Mouse (Mus musculus) v-Abl transformed pro-B cells (cell line): ENCODE measurements around the gene Iqgap2.

Source experiments
- in situ Hi-C, 2 experiments: fragments of 400-800 bp; cut with MboI; formaldehyde crosslinking; loops; one replicate each; pipeline ENCODE4 v1.15.1; 2025; ENCODE audit not compliant: unreplicated experiment in 2 of 2

Gene Iqgap2

DNA sequence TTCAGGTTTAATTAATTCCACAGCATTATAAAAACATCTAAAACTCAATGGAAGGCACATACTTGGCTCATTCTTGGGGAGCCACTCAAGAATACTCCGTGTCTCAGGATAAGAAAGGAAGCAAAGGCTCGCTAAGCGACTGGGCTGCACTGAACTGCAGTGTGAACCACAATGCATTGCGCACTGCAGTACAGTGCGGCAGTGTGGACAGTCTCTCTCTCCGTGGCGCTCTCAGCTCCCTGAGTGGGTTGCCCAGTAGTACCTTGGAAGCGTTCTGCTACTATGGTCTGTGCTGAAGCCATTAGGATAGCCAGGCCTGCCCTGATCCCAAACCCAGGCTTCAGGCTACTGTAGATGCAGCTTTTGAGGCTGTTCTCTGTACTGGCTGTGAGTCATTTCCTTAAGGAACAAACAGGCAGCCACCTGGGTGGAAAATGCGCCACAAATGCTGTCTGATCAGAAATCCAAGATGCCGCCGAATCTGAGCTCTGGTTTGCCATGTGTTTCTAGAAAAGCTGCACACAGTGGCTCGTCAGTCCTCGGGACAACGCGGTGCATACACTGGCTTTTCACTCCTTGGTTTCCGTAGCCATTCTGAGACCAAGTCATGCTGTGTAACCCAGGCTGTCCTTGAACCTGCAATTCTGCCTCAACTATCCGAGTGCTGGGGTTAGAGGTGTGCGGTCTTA, 293.3 kb downstream of the Iqgap2 start:
- in situ Hi-C loops: no loop called here

DNA sequence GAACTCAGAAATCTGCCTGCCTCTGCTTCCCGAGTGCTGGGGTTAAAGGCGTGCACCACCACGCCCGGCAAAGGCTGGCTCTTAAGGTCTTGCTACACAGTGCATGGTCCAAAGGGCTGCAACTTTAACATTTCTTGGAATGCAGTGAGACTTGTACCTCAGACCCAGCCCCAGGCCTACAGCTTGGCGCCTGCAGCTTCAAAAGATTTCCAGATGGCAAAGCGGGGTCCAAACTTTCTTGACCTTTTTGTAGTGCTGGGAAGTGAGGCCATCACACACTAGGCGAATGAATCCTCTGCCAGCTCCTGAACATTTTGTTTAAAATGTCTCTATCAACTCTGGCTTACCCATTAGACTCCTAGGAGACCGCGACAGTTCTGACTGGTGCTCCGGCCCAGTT, 294.1 kb downstream of the Iqgap2 start:
- in situ Hi-C loops: no loop called here

DNA sequence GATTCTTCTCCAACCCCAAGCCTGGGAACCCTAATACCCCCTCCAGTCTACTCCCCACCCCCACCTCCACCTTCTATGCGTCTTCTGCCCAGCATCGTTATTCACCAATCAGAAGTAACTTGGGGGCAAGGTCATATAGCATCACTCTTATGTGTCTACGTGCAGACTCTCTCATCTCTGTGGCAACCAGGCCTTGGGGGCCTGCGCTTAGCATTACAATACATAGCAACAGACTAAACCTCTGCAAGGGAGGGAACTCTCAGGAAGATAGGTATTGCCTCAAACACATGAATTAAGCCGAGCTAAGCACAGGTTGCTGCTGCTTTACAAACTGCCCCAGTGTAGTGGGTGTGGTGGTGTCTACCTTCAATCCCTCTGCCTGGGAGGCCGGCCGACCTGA, 295.0 kb downstream of the Iqgap2 start:
- in situ Hi-C loops: no loop called here

DNA sequence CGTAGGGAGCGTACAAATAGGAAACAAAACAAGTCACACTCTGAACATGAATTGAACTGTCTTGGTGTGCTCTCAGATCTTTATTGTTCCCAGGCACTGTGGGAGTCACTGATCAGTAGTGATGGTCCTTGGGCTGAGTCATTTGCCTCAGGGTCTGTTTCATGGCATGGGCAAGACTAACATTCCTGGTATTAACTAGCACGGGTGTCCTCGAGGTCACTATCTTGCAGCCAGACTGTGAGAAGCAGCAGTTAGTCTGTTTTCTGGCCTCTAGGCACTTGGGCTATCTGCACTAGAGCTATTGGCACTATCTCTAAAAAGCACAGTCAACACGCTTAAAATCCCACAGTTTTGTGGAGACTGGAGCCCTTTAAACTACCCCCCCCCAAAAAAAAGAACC, 295.8 kb downstream of the Iqgap2 start:
- in situ Hi-C loops: no loop called here

DNA sequence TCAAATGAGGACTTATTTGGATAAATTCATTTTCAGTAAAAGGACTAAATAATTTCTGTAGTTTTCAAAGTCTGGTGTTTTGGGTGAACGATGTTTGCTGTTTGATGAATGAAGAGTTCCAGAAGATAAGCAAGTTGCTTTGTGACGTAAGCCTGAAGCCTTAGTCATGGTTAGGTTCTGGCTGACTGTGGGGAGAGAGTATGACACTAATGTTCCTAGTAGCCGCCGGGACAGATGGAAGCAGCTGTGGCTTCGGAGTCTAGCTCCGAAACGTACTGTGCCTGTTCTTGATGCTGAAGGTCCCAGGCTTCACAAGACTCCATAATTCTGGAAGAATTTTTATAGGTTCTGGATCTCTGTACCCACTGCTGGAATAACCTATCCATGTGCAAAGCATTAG, 296.3 kb downstream of the Iqgap2 start:
- in situ Hi-C loops: no loop called here

DNA sequence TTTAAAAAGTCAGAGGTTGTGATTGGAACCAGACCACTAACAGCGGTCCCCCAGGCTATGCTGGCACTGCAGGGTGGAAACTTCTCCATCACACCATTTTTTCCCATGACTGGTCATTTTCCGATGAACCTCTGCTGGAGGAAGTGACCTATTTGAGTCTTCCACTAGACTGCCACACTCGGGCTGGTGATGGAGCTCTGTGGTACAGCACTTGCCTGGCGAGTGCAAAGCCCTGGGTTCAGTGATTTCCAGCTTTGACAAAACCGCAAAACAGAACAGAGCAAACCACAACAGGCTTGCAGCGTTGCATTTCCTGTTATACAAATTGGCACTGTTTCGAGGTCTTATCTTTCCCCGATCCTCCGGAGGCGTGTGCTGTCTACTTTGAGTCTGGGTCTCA, 298.9 kb downstream of the Iqgap2 start:
- in situ Hi-C loops: no loop called here

DNA sequence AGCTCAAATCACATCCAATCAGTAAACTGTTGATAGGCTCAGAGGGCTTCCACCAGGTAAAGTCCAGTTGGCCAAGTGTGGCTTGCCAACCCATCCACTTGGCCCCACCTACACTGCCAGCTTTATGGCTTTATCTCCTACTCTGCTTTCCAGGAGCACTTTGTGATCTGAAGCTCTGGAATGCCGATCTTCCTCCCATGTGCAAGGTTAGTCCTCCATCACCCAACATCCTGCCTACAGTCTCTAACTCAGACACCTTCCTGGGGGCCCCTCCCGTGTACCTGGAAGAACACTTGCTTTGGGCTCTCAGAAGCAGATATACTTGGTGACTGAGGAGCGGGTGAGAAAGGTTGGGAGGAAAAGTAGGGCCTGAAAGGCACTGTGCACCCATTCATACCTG, 300.1 kb downstream of the Iqgap2 start:
- in situ Hi-C loops: no loop called here

DNA sequence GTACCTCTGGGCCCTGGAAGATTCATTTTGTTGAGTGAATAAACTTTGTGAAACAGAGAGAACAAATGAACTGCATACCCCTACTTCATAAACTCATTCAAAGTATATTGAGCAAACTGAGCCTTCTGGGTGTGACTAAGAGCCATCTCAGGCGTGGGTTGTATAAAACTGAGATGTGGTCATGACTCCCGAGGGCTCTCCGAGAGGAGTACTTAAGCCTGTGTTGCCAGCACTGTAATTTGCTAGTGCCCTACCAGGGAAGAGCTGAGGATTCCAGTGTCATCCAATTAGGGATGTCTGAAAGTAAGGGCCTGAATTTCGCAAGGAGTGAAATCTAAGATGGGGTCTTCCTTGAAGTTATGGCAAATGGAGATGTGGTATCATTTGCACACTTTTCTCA, 304.1 kb downstream of the Iqgap2 start:
- in situ Hi-C loops: no loop called here

DNA sequence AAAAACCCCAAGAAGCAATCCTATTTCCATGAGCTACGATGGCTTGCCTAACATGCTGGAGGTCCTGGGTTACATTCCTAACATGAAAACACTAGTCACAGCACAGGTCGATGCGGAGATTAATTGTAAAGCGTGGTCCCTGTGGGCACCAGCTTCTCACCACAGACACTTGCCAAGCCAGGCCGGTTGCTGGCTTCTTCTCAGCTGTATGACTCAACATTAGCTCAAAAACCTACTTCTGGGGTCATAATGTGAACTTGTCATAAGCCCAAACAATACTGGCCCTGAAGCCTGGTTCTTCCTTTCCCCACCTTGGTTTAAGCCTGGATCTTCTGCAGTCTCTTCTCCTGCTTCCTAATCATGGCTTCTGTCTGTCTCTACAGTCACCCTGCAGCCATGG, 306.8 kb downstream of the Iqgap2 start:
- in situ Hi-C loops: no loop called here

DNA sequence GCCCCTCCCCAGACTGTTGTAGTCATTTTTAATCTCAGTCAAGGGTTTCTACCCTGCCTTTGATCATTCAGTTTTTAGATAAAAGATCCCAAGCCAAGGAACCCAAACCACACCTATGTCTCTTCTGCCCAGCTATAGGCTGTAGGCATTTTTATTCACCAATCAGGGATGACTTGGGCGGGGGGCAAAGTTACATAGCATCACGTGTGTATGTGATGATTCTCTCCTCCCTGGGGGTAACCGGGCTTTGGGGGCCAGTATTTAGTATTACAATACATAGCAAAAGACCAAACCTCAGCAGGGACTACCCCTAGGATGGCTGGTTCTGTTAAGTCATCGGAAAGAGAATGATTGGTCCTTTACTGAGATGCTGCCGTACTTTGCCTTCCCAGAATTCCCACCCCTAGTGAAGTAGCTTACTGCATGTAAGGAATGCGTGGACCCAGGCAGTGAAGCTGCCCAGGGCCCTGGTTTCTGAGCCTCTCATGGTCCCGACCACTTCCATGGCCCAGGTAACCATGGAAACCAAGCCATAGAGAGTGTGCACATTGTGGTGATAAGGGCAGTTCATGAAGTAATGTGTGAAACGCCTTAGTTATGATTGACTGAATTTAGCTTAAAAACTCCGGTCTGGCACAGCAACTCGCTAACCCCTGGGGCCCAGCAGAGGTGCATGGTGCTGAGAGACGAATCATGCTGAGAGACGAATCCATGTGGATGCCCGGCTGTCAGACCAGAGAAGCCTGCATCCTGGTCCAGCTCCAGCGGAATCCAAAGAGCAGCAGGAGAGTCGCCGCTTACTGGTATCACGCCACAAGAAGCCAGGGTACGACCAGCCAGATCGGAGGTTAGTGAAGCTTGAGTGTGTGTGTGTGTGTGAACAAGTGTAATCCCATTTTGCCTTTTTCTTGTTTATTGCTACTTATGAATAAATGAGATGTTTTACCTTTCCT, 308.2 kb downstream of the Iqgap2 start:
- in situ Hi-C loops: no loop called here

DNA sequence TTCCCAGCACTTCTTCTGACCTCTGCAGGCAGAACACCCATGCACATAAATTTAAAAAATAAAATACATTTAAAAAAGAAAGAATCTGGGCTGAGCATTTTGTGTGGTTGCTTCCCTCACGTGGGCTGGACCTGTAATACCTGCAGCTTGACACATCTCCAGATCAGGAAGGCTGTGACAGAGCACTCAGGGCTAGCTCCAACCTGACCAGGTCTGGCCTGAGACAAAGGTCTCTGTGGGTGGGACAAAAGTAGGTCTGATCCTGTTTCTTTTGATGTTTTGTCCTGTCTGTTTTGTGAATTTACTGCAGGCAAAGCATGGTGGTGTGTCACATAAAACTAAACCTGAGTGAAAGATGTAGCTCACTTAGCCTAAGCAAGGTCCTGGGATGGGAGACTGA, 309.9 kb downstream of the Iqgap2 start:
- in situ Hi-C loops: no loop called here

DNA sequence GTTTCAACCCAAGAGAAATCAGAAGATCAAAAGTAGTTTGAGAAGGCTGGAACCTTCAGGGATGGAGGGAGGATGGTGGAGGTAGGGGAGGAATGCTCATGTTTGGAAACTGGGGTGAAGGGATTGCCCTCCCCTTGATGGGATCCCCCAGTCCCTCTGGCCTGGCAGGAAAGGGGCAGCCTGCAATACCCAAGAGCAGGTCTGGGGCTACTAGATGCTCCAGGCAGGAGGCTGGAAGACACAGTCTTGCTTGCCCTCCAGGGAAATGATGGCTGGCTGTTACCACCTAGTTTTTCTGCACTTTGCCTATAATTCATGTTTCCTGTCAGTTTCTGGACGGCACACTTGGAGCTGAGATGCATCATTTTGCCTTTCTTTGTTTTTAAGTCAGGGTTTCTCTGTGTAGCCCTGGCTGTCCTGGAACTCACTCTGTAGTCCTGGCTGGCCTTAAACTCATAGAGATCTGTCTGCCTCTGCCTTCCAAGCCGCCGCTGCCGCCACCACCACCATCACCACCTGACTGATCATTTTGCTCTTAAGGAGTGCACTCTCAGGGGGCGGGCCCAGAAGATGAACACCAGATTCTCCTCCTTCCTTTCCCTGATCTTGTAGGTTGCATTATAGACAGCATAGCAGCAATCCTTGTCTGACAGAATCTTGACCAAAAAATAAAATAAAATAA, 313.6 kb downstream of the Iqgap2 start:
- in situ Hi-C loops: no loop called here
